Mouse (Mus musculus) MEL (cell line): ENCODE results near the gene Tbx3.

ENCODE experiments used
- BHLHE40 ChIP-seq: IDR thresholded peaks from 2 replicates; pipeline ENCODE4 v1.6.1; 2012; ENCODE audit warnings: low read depth, mild to moderate bottlenecking, inconsistent platforms, low read length, improper control_type of control experiment, borderline replicate concordance
- CHD1 ChIP-seq: IDR thresholded peaks from 2 replicates; pipeline ENCODE4 v1.6.1; 2012; ENCODE audit warnings: low read depth, mild to moderate bottlenecking, inconsistent platforms, low read length, improper control_type of control experiment
- CTCF ChIP-seq, 3 experiments: IDR thresholded peaks in 2 of 3; conservative IDR thresholded peaks in 1 of 3; 2 replicates each; pipeline ENCODE4 v1.5.1; 2011 to 2012; ENCODE audit warnings: low read length in 3 of 3, low read depth in 2 of 3, mild to moderate bottlenecking in 2 of 3, improper control_type of control experiment in 1 of 3, inconsistent platforms in 1 of 3, mixed read lengths in 1 of 3, moderate library complexity in 1 of 3; ENCODE audit not compliant: control insufficient read depth in 1 of 3, insufficient read depth in 1 of 3, poor library complexity in 1 of 3, severe bottlenecking in 1 of 3
- E2F4 ChIP-seq: IDR thresholded peaks from 2 replicates; pipeline ENCODE4 v1.6.1; 2011; ENCODE audit warnings: low read depth, low read length, improper control_type of control experiment, borderline replicate concordance
- EP300 ChIP-seq, 2 experiments: IDR thresholded peaks; 2 replicates each; pipeline ENCODE4 v1.6.1; 2011; ENCODE audit warnings: improper control_type of control experiment in 2 of 2, low read length in 2 of 2, low read depth in 1 of 2, mild to moderate bottlenecking in 1 of 2
- ETS1 ChIP-seq: IDR thresholded peaks from 2 replicates; pipeline ENCODE4 v1.6.1; 2012; ENCODE audit warnings: low read depth, mild to moderate bottlenecking, inconsistent platforms, low read length, improper control_type of control experiment, moderate library complexity
- GATA1 ChIP-seq: IDR thresholded peaks from 2 replicates; pipeline ENCODE4 v1.6.1; 2011; ENCODE audit warnings: low read depth, low read length, improper control_type of control experiment
- JUND ChIP-seq: IDR thresholded peaks from 2 replicates; pipeline ENCODE4 v1.6.1; 2011; ENCODE audit warnings: low read depth, mild to moderate bottlenecking, improper control_type of control experiment, low read length
- KAT2A ChIP-seq: conservative IDR thresholded peaks from 2 replicates; pipeline ENCODE4 v1.6.1; 2012; ENCODE audit warnings: low read depth, low read length, improper control_type of control experiment, inconsistent platforms
- MAX ChIP-seq: IDR thresholded peaks from 2 replicates; pipeline ENCODE4 v1.6.1; 2011; ENCODE audit warnings: low read length, improper control_type of control experiment
- MEF2A ChIP-seq: IDR thresholded peaks from 2 replicates; pipeline ENCODE4 v1.6.1; 2014; ENCODE audit warnings: low read depth, mild to moderate bottlenecking, inconsistent platforms, low read length, improper control_type of control experiment; ENCODE audit not compliant: poor library complexity, insufficient replicate concordance, severe bottlenecking; ENCODE audit errors: extremely low read depth
- MYC ChIP-seq: IDR thresholded peaks from 2 replicates; pipeline ENCODE4 v1.6.1; 2011; ENCODE audit warnings: low read depth, mild to moderate bottlenecking, low read length, improper control_type of control experiment, moderate library complexity
- POLR2A ChIP-seq, 2 experiments: IDR thresholded peaks; 2 replicates each; pipeline ENCODE4 v1.6.1; 2011 to 2012; ENCODE audit warnings: low read length in 2 of 2, mild to moderate bottlenecking in 2 of 2, control low read depth in 1 of 2, improper control_type of control experiment in 1 of 2, low read depth in 1 of 2, moderate library complexity in 1 of 2; ENCODE audit not compliant: control insufficient read depth in 1 of 2, insufficient read depth in 1 of 2, poor library complexity in 1 of 2
- ZNF384 ChIP-seq: IDR thresholded peaks from 2 replicates; pipeline ENCODE4 v1.6.1; 2012; ENCODE audit warnings: low read depth, mild to moderate bottlenecking, inconsistent platforms, low read length, improper control_type of control experiment

GRCm38 (mm10) chr5:119634861-119635260, 35.6 kb upstream of the Tbx3 start:
- no peak for TF ChIP-seq POLR2A (IDR thresholded peaks at IDR 0.05; ENCODE audit: control insufficient read depth in 1 of 2, insufficient read depth in 1 of 2, low read depth in 1 of 2, low read length in 2 of 2, poor library complexity in 1 of 2)
- no peak for TF ChIP-seq BHLHE40
- no peak for TF ChIP-seq KAT2A
- no peak for TF ChIP-seq E2F4
- no peak for TF ChIP-seq CTCF (IDR thresholded peaks at IDR 0.05 in 2 of 3, conservative IDR thresholded peaks at IDR 0.05 in 1 of 3; ENCODE audit: control insufficient read depth in 1 of 3, insufficient read depth in 1 of 3, low read depth in 2 of 3, low read length in 3 of 3, poor library complexity in 1 of 3, severe bottlenecking in 1 of 3)
- TF ChIP-seq EP300 (IDR thresholded peaks at IDR 0.05; ENCODE audit: low read depth in 1 of 2, low read length in 2 of 2) = no peak
- no peak for TF ChIP-seq MAX
- no peak for TF ChIP-seq ETS1
- TF ChIP-seq GATA1 = no peak
- no peak for TF ChIP-seq ZNF384
- TF ChIP-seq MEF2A = no peak
- no peak for TF ChIP-seq CHD1
- no peak for TF ChIP-seq MYC
- no peak for TF ChIP-seq JUND
